Mouse (Mus musculus) liver, embryonic 11.5 days (tissue): Measurements from ENCODE around the gene Acsm1. TPM values are rescaled to one million over a fixed set of nuclear protein-coding genes. Genes with fewer than 3 reads are reported as not detected.

Experiments used
- ATAC-seq: fragments of 200-750 bp; cut with Nextera tagmentation; replicated peaks from 2 replicates; pipeline ENCODE4 v1.8.0; 2017; ENCODE audit warnings: moderate number of reproducible peaks, mild to moderate bottlenecking, moderate TSS enrichment, moderate library complexity; ENCODE audit not compliant: low FRiP score
- DNase-seq: peaks from one replicate; pipeline ENCODE4 v3.0.0-alpha.2; 2017; ENCODE audit warnings: low spot score
- H3K27ac ChIP-seq: fragments of 300-500 bp; sonication (generic); 2 replicates; pipeline ENCODE4 v1.5.1; 2014; ENCODE audit warnings: mild to moderate bottlenecking, low read depth, low read length, control low read depth
- H3K27me3 ChIP-seq: fragments of 300-500 bp; sonication (generic); replicated peaks from 2 replicates; pipeline ENCODE4 v1.6.1; 2014; ENCODE audit warnings: low read length, mixed read lengths; ENCODE audit not compliant: control insufficient read depth, insufficient read depth
- H3K36me3 ChIP-seq: fragments of 300-500 bp; sonication (generic); 2 replicates; pipeline ENCODE4 v1.6.1; 2014; ENCODE audit warnings: mild to moderate bottlenecking, low read length, moderate library complexity, mixed read lengths; ENCODE audit not compliant: control insufficient read depth, insufficient read depth
- H3K4me1 ChIP-seq: fragments of 300-500 bp; sonication (generic); replicated peaks from 2 replicates; pipeline ENCODE4 v1.6.1; 2014; ENCODE audit warnings: low read length, mixed read lengths; ENCODE audit not compliant: control insufficient read depth, insufficient read depth
- H3K4me2 ChIP-seq: fragments of 300-500 bp; sonication (generic); 2 replicates; pipeline ENCODE4 v1.6.1; 2014; ENCODE audit warnings: mild to moderate bottlenecking, control low read depth, moderate library complexity
- H3K4me3 ChIP-seq: fragments of 300-500 bp; sonication (generic); 2 replicates; pipeline ENCODE4 v1.5.1; 2014; ENCODE audit warnings: low read depth, low read length, control low read depth
- H3K9ac ChIP-seq: fragments of 300-500 bp; sonication (generic); 2 replicates; pipeline ENCODE4 v1.6.1; 2014; ENCODE audit warnings: low read depth, low read length, control low read depth
- H3K9me3 ChIP-seq: fragments of 300-500 bp; sonication (generic); 2 replicates; pipeline ENCODE4 v1.6.1; 2016; ENCODE audit warnings: low read length, inconsistent platforms, mixed read lengths; ENCODE audit not compliant: control insufficient read depth
- WGBS: fragments of 180-500 bp; shearing (Covaris S2); extraction: QIAGEN DNeasy Blood & Tissue Kit; methylation state at CpG from one replicate; pipeline ENCODE4 v1.1.7; 2014; 5-methylcytosine and 5-hydroxymethylcytosine counted together
- polyA plus RNA-seq: library from polyadenylated mRNA; unstranded; fragments of >200 nt; fragmentation: Nextera tagmentation; extraction: Ambion mirVana; gene quantifications from 2 replicates; pipeline ENCODE4 v1.2.1, GENCODE M21; 2014

Acsm1 gene
- polyA plus RNA-seq, 1 experiment from 2014 or later: not detected

- Histone ChIP-seq H3K27ac (no peak overlapping the region), H3K9ac (no peak overlapping the region), H3K36me3 (no peaks in the 10 kb centered on the region), H3K4me3 (no peak overlapping the region), H3K4me1 (no peaks in the 10 kb centered on the region), H3K9me3 (no peaks in the 10 kb centered on the region), H3K27me3 (no peaks in the 10 kb centered on the region), H3K4me2 (no peak overlapping the region)
- peak; percentile 43; the same call in 1 of the 2 replicates for ATAC-seq
- DNase-seq: no peak
Measured at GRCm38 (mm10) chr7:119620157-119620556, 13.3 kb downstream of the Acsm1 start.

- DNase-seq (no peak), ATAC-seq (no peak)
- Histone ChIP-seq H3K27me3 (no peaks in the 10 kb centered on the region), H3K4me2 (no peak overlapping the region), H3K4me1 (no peaks in the 10 kb centered on the region), H3K36me3 (no peaks in the 10 kb centered on the region), H3K4me3 (no peak overlapping the region), H3K9ac (no peak overlapping the region), H3K27ac (no peak overlapping the region), H3K9me3 (no peaks in the 10 kb centered on the region)
Measured at GRCm38 (mm10) chr7:119638773-119639172, 31.9 kb downstream of the Acsm1 start.

- 69% methylated on average over 5 of the region's 5 CpGs for WGBS
- H3K9ac ChIP-seq: no peak overlapping the region
- DNase-seq (no peak), ATAC-seq (no peak)
- no peaks in the 10 kb centered on the region for H3K4me1 ChIP-seq
- no peak overlapping the region for H3K4me3 ChIP-seq
- no peak overlapping the region for H3K27ac ChIP-seq
- no peak overlapping the region for H3K4me2 ChIP-seq
- H3K36me3 ChIP-seq: no peaks in the 10 kb centered on the region
- no peaks in the 10 kb centered on the region for H3K27me3 ChIP-seq
- H3K9me3 ChIP-seq: no peaks in the 10 kb centered on the region
Measured at GRCm38 (mm10) chr7:119642307-119642706, 35.5 kb downstream of the Acsm1 start.

GRCm38 (mm10) chr7:119667893-119668292, 61.1 kb downstream of the Acsm1 start:
- no peaks in the 10 kb centered on the region for H3K4me1 ChIP-seq
- WGBS: 86% methylated on average over 3 of the region's 3 CpGs
- H3K9ac ChIP-seq: no peak overlapping the region
- H3K4me2 ChIP-seq: no peak overlapping the region
- no peaks in the 10 kb centered on the region for H3K27me3 ChIP-seq
- H3K36me3 ChIP-seq: no peaks in the 10 kb centered on the region
- no peak overlapping the region for H3K4me3 ChIP-seq
- ATAC-seq (no peak), DNase-seq (no peak)
- H3K9me3 ChIP-seq: no peaks in the 10 kb centered on the region
- H3K27ac ChIP-seq: no peak overlapping the region

GRCm38 (mm10) chr7:119670395-119670794, 63.6 kb downstream of the Acsm1 start:
- 74% methylated on average over 5 of the region's 5 CpGs for WGBS
- H3K27ac ChIP-seq: no peak overlapping the region
- no peak overlapping the region for H3K4me2 ChIP-seq
- DNase-seq (no peak), ATAC-seq (no peak)
- no peaks in the 10 kb centered on the region for H3K27me3 ChIP-seq
- H3K4me1 ChIP-seq: no peaks in the 10 kb centered on the region
- no peaks in the 10 kb centered on the region for H3K36me3 ChIP-seq
- no peak overlapping the region for H3K9ac ChIP-seq
- no peak overlapping the region for H3K4me3 ChIP-seq
- H3K9me3 ChIP-seq: no peaks in the 10 kb centered on the region

GRCm38 (mm10) chr7:119670925-119671324, 64.1 kb downstream of the Acsm1 start:
- WGBS: 49% methylated on average over 6 of the region's 6 CpGs
- H3K9ac ChIP-seq: no peak overlapping the region
- no peaks in the 10 kb centered on the region for H3K9me3 ChIP-seq
- H3K4me2 ChIP-seq: no peak overlapping the region
- no peak overlapping the region for H3K4me3 ChIP-seq
- no peaks in the 10 kb centered on the region for H3K4me1 ChIP-seq
- H3K27ac ChIP-seq: no peak overlapping the region
- DNase-seq: no peak
- no peak for ATAC-seq
- no peaks in the 10 kb centered on the region for H3K27me3 ChIP-seq
- H3K36me3 ChIP-seq: no peaks in the 10 kb centered on the region

GRCm38 (mm10) chr7:119673465-119673864, 66.6 kb downstream of the Acsm1 start:
- H3K4me2 ChIP-seq: no peak overlapping the region
- H3K9me3 ChIP-seq: no peaks in the 10 kb centered on the region
- no peak overlapping the region for H3K9ac ChIP-seq
- no peaks in the 10 kb centered on the region for H3K27me3 ChIP-seq
- ATAC-seq (0 out of 2 replicates have a peak, but pooled peaks have one; percentile 31), DNase-seq (no peak)
- H3K4me1 ChIP-seq: no peaks in the 10 kb centered on the region
- WGBS: 22% methylated on average over 6 of the region's 6 CpGs
- H3K27ac ChIP-seq: no peak overlapping the region
- H3K36me3 ChIP-seq: no peaks in the 10 kb centered on the region
- H3K4me3 ChIP-seq: no peak overlapping the region

GRCm38 (mm10) chr7:119680107-119680506, 73.3 kb downstream of the Acsm1 start:
- DNase-seq: no peak
- H3K27me3 ChIP-seq: no peaks in the 10 kb centered on the region
- WGBS: 77% methylated on average over 8 of the region's 8 CpGs
- H3K9ac ChIP-seq: no peak overlapping the region
- no peaks in the 10 kb centered on the region for H3K4me1 ChIP-seq
- no peaks in the 10 kb centered on the region for H3K9me3 ChIP-seq
- H3K36me3 ChIP-seq: no peaks in the 10 kb centered on the region
- H3K27ac ChIP-seq: no peak overlapping the region
- no peak overlapping the region for H3K4me3 ChIP-seq
- H3K4me2 ChIP-seq: no peak overlapping the region
- no peak for ATAC-seq

- DNase-seq: no peak
- ATAC-seq: no peak
- Histone ChIP-seq H3K27me3 (no peaks in the 10 kb centered on the region), H3K4me2 (no peak overlapping the region), H3K9ac (no peak overlapping the region), H3K27ac (no peak overlapping the region), H3K9me3 (no peaks in the 10 kb centered on the region), H3K36me3 (no peaks in the 10 kb centered on the region), H3K4me3 (no peak overlapping the region), H3K4me1 (no peaks in the 10 kb centered on the region)
- 73% methylated on average over 4 of the region's 4 CpGs for WGBS
Measured at GRCm38 (mm10) chr7:119682699-119683098, 75.9 kb downstream of the Acsm1 start.
